Mouse (Mus musculus) intestine, embryonic 15.5 days (tissue): Measurements from ENCODE around the gene Tcea3. TPM values are rescaled to one million over a fixed set of nuclear protein-coding genes. Genes with fewer than 3 reads are reported as not detected.
A peak's percentile ranks its signal among the peaks of the same experiment; 100 is the strongest.

ENCODE experiments used
- ATAC-seq: fragments of 200-750 bp; cut with Nextera tagmentation; 2 replicates; pipeline ENCODE4 v1.8.0; 2017; ENCODE audit warnings: moderate TSS enrichment, moderate library complexity
- H3K27ac ChIP-seq: fragments of 300-500 bp; sonication (generic); 2 replicates; pipeline ENCODE4 v1.5.1; 2015; ENCODE audit warnings: mild to moderate bottlenecking, inconsistent platforms
- H3K27me3 ChIP-seq: fragments of 300-500 bp; sonication (generic); replicated peaks from 2 replicates; pipeline ENCODE4 v1.6.1; 2015; ENCODE audit warnings: inconsistent platforms
- H3K36me3 ChIP-seq: fragments of 300-500 bp; sonication (generic); 2 replicates; pipeline ENCODE4 v1.6.1; 2015; ENCODE audit warnings: inconsistent platforms
- H3K4me1 ChIP-seq: fragments of 300-500 bp; sonication (generic); replicated peaks from 2 replicates; pipeline ENCODE4 v1.6.1; 2015; ENCODE audit warnings: inconsistent platforms
- H3K4me2 ChIP-seq: fragments of 300-500 bp; sonication (generic); replicated peaks from 2 replicates; pipeline ENCODE4 v1.6.1; 2015; ENCODE audit warnings: mild to moderate bottlenecking, inconsistent platforms
- H3K4me3 ChIP-seq: fragments of 300-500 bp; sonication (generic); replicated peaks from 2 replicates; pipeline ENCODE4 v1.5.1; 2015; ENCODE audit warnings: inconsistent platforms
- H3K9ac ChIP-seq: fragments of 300-500 bp; sonication (generic); 2 replicates; pipeline ENCODE4 v1.6.1; 2015; ENCODE audit warnings: inconsistent platforms
- H3K9me3 ChIP-seq: fragments of 300-500 bp; sonication (generic); 2 replicates; pipeline ENCODE4 v1.6.1; 2016; ENCODE audit warnings: inconsistent platforms
- WGBS: fragments of 180-500 bp; shearing (Covaris S2); methylation state at CpG from one replicate; pipeline ENCODE4 v1.1.7; 2015; 5-methylcytosine and 5-hydroxymethylcytosine counted together
- polyA plus RNA-seq: library from polyadenylated mRNA; unstranded; fragments of >200 nt; fragmentation: Nextera tagmentation; extraction: Ambion mirVana; gene quantifications from 2 replicates; pipeline ENCODE4 v1.2.1, GENCODE M21; 2015

The Tcea3 gene
- polyA plus RNA-seq, 1 experiment from 2014 or later, result 18.3 TPM

- Histone ChIP-seq H3K9me3 (no peaks in the 10 kb centered on the region), H3K27me3 (no peaks in the 10 kb centered on the region), H3K27ac (peak overlapping the region; percentile 94), H3K9ac (peak overlapping the region; percentile 50), H3K4me1 (peaks cover 28% of the 10 kb centered on the region), H3K4me3 (peak overlapping the region; percentile 65), H3K4me2 (peak overlapping the region; percentile 82), H3K36me3 (peaks cover 19% of the 10 kb centered on the region)
- WGBS, result 28% methylated on average over 6 of the region's 6 CpGs
- ATAC-seq, result peak; percentile 0; the same call in 1 of the 2 replicates
Observed at GRCm38 (mm10) chr4:136284891-136285290, 37.4 kb downstream of the Tcea3 start.

- WGBS, result under 1% methylated on average over 25 of the region's 25 CpGs
- peak overlapping the region; percentile 82 for H3K4me2 ChIP-seq
- H3K9ac ChIP-seq, result peak overlapping the region; percentile 50
- H3K4me3 ChIP-seq, result peak overlapping the region; percentile 65
- peaks cover 24% of the 10 kb centered on the region for H3K36me3 ChIP-seq
- peaks cover 28% of the 10 kb centered on the region for H3K4me1 ChIP-seq
- no peaks in the 10 kb centered on the region for H3K9me3 ChIP-seq
- peak overlapping the region; percentile 94 for H3K27ac ChIP-seq
- ATAC-seq, result peak; percentile 96
- H3K27me3 ChIP-seq, result no peaks in the 10 kb centered on the region
Observed at GRCm38 (mm10) chr4:136285348-136285810, 37.9 kb downstream of the Tcea3 start.

GRCm38 (mm10) chr4:136285811-136286371, 38.4 kb downstream of the Tcea3 start:
- no peaks in the 10 kb centered on the region for H3K27me3 ChIP-seq
- peaks cover 29% of the 10 kb centered on the region for H3K36me3 ChIP-seq
- H3K4me2 ChIP-seq, result peak overlapping the region; percentile 82
- under 1% methylated on average over 29 of the region's 29 CpGs for WGBS
- H3K27ac ChIP-seq, result peak overlapping the region; percentile 94
- peak overlapping the region; percentile 72 for H3K9ac ChIP-seq
- no peaks in the 10 kb centered on the region for H3K9me3 ChIP-seq
- H3K4me1 ChIP-seq, result peaks cover 28% of the 10 kb centered on the region
- peak overlapping the region; percentile 65 for H3K4me3 ChIP-seq
- peak; percentile 93 for ATAC-seq

- Histone ChIP-seq H3K4me3 (no peak overlapping the region), H3K9ac (no peak overlapping the region), H3K4me1 (peaks cover 6% of the 10 kb centered on the region), H3K27ac (no peak overlapping the region), H3K9me3 (no peaks in the 10 kb centered on the region), H3K36me3 (peaks cover 47% of the 10 kb centered on the region), H3K27me3 (no peaks in the 10 kb centered on the region), H3K4me2 (no peak overlapping the region)
- no peak for ATAC-seq
- 68% methylated on average over 66 of the region's 66 CpGs for WGBS
Observed at GRCm38 (mm10) chr4:136289918-136290780, 42.6 kb downstream of the Tcea3 start.

GRCm38 (mm10) chr4:136290781-136291595, 43.5 kb downstream of the Tcea3 start:
- Histone ChIP-seq H3K27me3 (no peaks in the 10 kb centered on the region), H3K9me3 (no peaks in the 10 kb centered on the region), H3K4me3 (no peak overlapping the region), H3K36me3 (peaks cover 47% of the 10 kb centered on the region), H3K4me1 (peaks cover 6% of the 10 kb centered on the region), H3K9ac (no peak overlapping the region), H3K4me2 (no peak overlapping the region), H3K27ac (no peak overlapping the region)
- WGBS, result 77% methylated on average over 39 of the region's 39 CpGs
- ATAC-seq, result no peak

GRCm38 (mm10) chr4:136291692-136292091, 44.2 kb downstream of the Tcea3 start:
- Histone ChIP-seq H3K4me3 (no peak overlapping the region), H3K36me3 (peaks cover 47% of the 10 kb centered on the region), H3K9me3 (no peaks in the 10 kb centered on the region), H3K9ac (no peak overlapping the region), H3K27me3 (no peaks in the 10 kb centered on the region), H3K4me1 (peaks cover 2% of the 10 kb centered on the region), H3K4me2 (no peak overlapping the region), H3K27ac (no peak overlapping the region)
- 92% methylated on average over 6 of the region's 6 CpGs for WGBS
- no peak for ATAC-seq

GRCm38 (mm10) chr4:136295941-136296340, 48.4 kb downstream of the Tcea3 start:
- WGBS, result 64% methylated on average over 7 of the region's 7 CpGs
- Histone ChIP-seq H3K9ac (no peak overlapping the region), H3K27ac (no peak overlapping the region), H3K36me3 (peaks cover 18% of the 10 kb centered on the region), H3K4me1 (no peaks in the 10 kb centered on the region), H3K27me3 (no peaks in the 10 kb centered on the region), H3K9me3 (no peaks in the 10 kb centered on the region), H3K4me2 (no peak overlapping the region), H3K4me3 (no peak overlapping the region)
- no peak for ATAC-seq

GRCm38 (mm10) chr4:136302462-136302861, 54.9 kb downstream of the Tcea3 start:
- no peak overlapping the region for H3K4me3 ChIP-seq
- no peaks in the 10 kb centered on the region for H3K36me3 ChIP-seq
- 43% methylated on average over 4 of the region's 4 CpGs for WGBS
- H3K9ac ChIP-seq, result no peak overlapping the region
- no peaks in the 10 kb centered on the region for H3K27me3 ChIP-seq
- no peak overlapping the region for H3K4me2 ChIP-seq
- H3K9me3 ChIP-seq, result no peaks in the 10 kb centered on the region
- no peaks in the 10 kb centered on the region; the same call in 1 of the 2 replicates for H3K4me1 ChIP-seq
- peak; percentile 86 for ATAC-seq
- H3K27ac ChIP-seq, result no peak overlapping the region

GRCm38 (mm10) chr4:136304181-136304580, 56.7 kb downstream of the Tcea3 start:
- Histone ChIP-seq H3K36me3 (no peaks in the 10 kb centered on the region), H3K9ac (no peak overlapping the region), H3K4me2 (no peak overlapping the region), H3K4me1 (no peaks in the 10 kb centered on the region; the same call in 1 of the 2 replicates), H3K27me3 (no peaks in the 10 kb centered on the region), H3K27ac (no peak overlapping the region), H3K9me3 (no peaks in the 10 kb centered on the region), H3K4me3 (no peak overlapping the region)
- ATAC-seq, result no peak
- 44% methylated on average over 2 of the region's 2 CpGs for WGBS

- 60% methylated on average over 2 of the region's 2 CpGs for WGBS
- H3K36me3 ChIP-seq, result no peaks in the 10 kb centered on the region
Observed at GRCm38 (mm10) chr4:136308355-136308754, 60.8 kb downstream of the Tcea3 start.

GRCm38 (mm10) chr4:136309780-136310179, 62.3 kb downstream of the Tcea3 start:
- WGBS, result 2% methylated on average over 11 of the region's 11 CpGs
- Histone ChIP-seq H3K4me1 (peaks cover 7% of the 10 kb centered on the region), H3K4me3 (peak overlapping the region; percentile 99), H3K27me3 (no peaks in the 10 kb centered on the region), H3K27ac (peak overlapping the region; percentile 92), H3K9me3 (no peaks in the 10 kb centered on the region), H3K9ac (peak overlapping the region; percentile 58), H3K4me2 (peak overlapping the region; percentile 83), H3K36me3 (no peaks in the 10 kb centered on the region)
- ATAC-seq, result peak; percentile 47

More at GRCm38 (mm10) chr4:136308355-136308754, 60.8 kb downstream of the Tcea3 start:
- Histone ChIP-seq H3K4me1 (peaks cover 5% of the 10 kb centered on the region), H3K9me3 (no peaks in the 10 kb centered on the region), H3K27ac (no peak overlapping the region), H3K27me3 (no peaks in the 10 kb centered on the region), H3K4me3 (no peak overlapping the region), H3K9ac (no peak overlapping the region), H3K4me2 (no peak overlapping the region)
- no peak for ATAC-seq
